Mouse (Mus musculus): ENCODE results near the gene Pla2g4d. TPM values are rescaled to one million over a fixed set of nuclear protein-coding genes. Genes with fewer than 3 reads are reported as not detected.

Gene Pla2g4d
- polyA plus RNA-seq (2017; shearing (Covaris generic)) = under 1 TPM in 1 of 2 experiments, not detected in 1; 0.05 TPM

DNA sequence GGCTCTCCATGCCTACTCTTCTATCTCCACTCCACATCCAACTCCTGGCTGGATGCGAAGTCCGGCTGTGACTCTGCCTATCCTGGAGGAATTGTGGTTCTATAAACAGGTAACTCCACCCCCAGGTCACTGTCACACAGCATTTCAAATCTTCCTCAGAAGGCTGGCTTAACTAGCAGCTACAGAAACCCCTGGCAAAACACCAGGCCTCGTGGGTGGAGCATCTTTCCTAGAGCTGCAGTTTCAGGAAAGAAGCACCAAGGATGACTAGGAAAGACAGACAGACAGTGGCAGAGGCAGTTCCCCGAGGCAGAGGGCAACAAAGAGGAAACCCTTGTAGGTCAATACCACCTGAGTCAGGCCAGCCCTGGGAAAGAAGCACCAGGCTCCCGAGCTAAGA lies at the start of gene Pla2g4d:
TSS of gene Pla2g4d (minus strand) at position 203 of the 400 bp plus-strand sequence.

DNA sequence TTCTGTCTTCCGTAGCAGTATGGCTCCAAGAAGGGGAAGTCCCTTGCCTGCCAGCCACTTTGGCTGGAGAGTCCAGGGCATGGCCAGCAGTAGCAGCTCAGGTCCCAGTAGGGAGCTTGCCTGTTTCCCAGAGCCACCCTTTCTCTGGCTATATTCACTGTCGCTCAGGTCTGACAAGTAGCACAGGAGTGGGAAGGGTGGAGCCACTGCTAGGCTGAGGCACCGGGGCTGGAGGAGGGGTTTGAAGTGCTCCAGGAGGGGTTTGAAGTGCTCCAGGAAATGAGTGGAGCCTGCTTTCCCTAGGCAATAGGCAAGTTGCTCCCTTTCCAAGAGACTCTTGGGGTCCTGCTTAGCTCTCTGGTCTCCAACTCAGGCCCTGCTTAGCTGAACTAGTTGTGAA lies 25.0 kb upstream of the Pla2g4d start, which contains the start of gene Pla2g4f:
TSS of gene Pla2g4f (minus strand) at position 190 of the 400 bp plus-strand sequence.

DNA sequence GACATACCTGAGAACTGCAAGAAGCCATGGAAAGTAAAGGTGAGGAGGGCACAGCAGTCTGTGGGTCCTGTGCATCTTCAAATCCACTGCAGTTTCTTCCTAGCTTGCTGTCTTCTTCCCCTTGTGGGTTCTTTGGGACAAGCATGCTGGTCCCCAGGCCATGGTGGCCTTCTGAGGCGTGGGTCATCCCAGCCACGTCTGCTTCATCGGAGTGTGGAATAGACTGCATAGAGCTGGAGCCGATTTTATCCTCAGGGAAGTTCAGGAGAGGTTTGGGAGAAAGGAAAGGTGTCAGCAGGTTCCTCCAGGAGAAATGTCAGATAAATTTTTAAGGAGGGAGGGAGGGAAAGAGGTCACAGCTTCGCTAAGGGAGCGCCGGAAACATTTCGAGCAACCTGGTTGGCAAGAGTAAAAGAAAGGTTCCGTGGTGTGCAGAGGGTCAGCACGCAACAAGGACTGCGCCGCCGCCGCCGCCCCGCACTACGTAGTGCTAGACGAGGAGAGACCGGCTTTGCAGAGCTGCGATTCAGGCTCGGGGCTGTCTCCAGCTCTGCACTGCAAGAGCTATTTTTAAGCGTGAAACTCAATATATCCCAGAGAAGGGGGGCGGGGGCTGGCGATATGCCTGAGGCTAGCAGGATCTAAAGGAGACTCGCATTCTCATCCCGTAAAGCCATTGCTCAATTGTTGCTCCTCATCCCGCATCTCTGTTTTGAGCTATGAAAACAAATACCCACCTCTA lies 44.1 kb downstream of the Pla2g4d start, which contains the start of gene Pla2g4e:
TSS of gene Pla2g4e (minus strand) at position 657 of the 742 bp plus-strand sequence.

Other genes starting within 250 kb of the Pla2g4d start
- 10 to 100 TPM in 1 of 2 experiments, 1 to 10 TPM in 1; 9.4 to 30.4 TPM for gene Ehd4, start 134.6 kb downstream of the Pla2g4d start, polyA plus RNA-seq (2017; shearing (Covaris generic))
- gene Pla2g4e, start 43.9 kb downstream of the Pla2g4d start, polyA plus RNA-seq (2017; shearing (Covaris generic)) = under 1 TPM in 1 of 2 experiments, not detected in 1; 0.23 TPM
- gene Pla2g4f, start 25.0 kb upstream of the Pla2g4d start, polyA plus RNA-seq (2017; shearing (Covaris generic)) = 1 to 10 TPM; 3.5 to 4.8 TPM
- 10 to 100 TPM; 34.8 to 39.1 TPM for gene Vps39, start 63.9 kb upstream of the Pla2g4d start, polyA plus RNA-seq (2017; shearing (Covaris generic))
- gene Ganc, start 114.7 kb upstream of the Pla2g4d start, polyA plus RNA-seq (2017; shearing (Covaris generic)) = 10 to 100 TPM; 17.6 to 17.8 TPM
- gene Tmem87a, start 114.9 kb upstream of the Pla2g4d start, polyA plus RNA-seq (2017; shearing (Covaris generic)) = 10 to 100 TPM; 18.7 to 23.2 TPM
- gene Capn3, start 166.8 kb upstream of the Pla2g4d start, polyA plus RNA-seq (2017; shearing (Covaris generic)) = 10 to 100 TPM; 29.1 to 53.7 TPM